Mouse (Mus musculus) liver, embryonic 14.5 days (tissue): ENCODE data around the gene Ch25h.

ENCODE experiments used
- CTCF ChIP-seq: IDR thresholded peaks from 2 replicates; pipeline ENCODE4 v1.5.1; 2016; ENCODE audit warnings: antibody characterized with exemption, low read depth, control low read depth
- EP300 ChIP-seq: IDR thresholded peaks from 2 replicates; pipeline ENCODE4 v1.6.1; 2016; ENCODE audit warnings: antibody characterized with exemption, low read depth

DNA sequence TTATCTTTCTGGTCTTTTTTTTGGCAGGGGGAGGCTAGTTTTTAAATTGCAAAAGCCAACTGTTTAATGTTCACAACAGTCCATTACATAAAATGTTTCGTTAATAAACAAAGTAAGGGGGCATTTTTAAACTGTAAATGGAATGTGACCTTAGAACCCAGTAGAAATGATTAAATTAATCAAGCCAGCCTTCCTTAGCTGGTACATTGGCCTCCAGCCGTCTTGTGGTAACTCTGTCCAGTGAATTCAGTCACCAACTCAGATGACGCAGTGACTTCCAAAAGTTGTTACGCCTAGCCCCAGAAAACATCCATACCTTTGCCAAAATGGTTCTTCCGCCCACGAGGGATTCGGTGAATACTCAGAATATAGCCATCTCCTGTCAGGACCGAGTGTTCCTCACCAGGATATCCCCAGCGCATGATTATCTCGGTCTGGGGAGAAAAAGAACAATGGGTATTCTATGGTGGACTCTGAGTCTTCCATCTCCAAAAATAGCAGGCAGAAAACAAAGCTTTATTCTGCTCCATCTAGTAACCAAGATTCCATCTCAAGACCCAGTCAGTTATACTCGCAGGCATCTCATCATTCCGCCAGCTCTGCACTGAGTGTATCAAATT, 48.3 kb upstream of the Ch25h start:
- TF ChIP-seq CTCF (no peak), EP300 (no peak)
